8 mouse cellular contexts compared by ENCODE assay signal in the genomic region with DNA sequence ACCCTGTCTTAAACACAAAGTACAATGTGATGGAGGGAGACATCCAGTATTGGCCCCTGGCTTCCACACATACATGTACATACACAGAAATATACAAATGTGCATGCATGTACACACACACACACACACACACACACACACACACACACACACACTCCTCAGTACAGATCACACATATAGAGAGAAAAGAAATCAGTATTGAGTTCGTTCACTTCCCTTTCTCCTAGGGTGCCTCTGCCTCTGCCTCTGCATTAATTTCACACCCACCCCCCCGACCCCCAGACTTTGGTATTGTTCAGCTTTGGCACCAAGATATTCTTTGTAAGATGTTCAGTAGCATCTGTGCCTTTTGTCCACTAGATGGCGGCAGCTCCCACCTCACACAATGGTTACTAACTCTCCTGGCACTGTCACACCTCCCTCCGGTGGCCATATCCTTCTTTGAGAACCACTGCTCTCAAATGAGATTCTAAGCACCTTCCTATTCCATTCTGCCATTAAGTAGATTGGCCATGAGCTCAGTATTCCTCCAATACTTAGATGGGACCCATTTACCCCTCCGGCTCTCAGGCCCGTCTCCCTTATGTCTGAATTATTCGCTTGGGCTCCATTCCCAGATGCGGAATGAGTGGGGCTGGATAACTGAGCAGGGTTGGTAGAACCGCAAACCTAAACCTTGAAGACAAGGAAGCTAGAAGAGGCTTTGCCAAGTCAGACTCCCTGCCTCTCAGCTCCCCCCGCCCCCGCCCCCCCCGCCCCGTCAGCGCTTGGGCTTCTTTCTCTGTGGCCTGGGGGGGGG. TPM values are rescaled to one million over a fixed set of nuclear protein-coding genes. Genes with fewer than 3 reads are reported as not detected.
A peak's percentile ranks its signal among the peaks of the same experiment; 100 is the strongest.
DNase-seq lines count a peak whose midpoint lies in the region; ATAC-seq and TF ChIP-seq lines count a peak whose summit lies in the region.

No protein-coding gene starts in this region.

- H3K36me3 ChIP-seq in liver, adult 2 months (ENCODE audit: control insufficient read depth, insufficient read depth, low read length) = no peaks in the 10 kb centered on the region
- H3K36me3 ChIP-seq in liver, embryonic 12.5 days = peaks cover 6% of the 10 kb centered on the region
- no peaks in the 10 kb centered on the region for H3K36me3 ChIP-seq in intestine, embryonic 15.5 days

- no peaks in the 10 kb centered on the region for H3K27me3 ChIP-seq in liver, adult 2 months (ENCODE audit: control insufficient read depth, insufficient read depth, low read length)
- H3K27me3 ChIP-seq in liver, embryonic 12.5 days (replicated peaks) = no peaks in the 10 kb centered on the region
- H3K27me3 ChIP-seq in intestine, embryonic 15.5 days (replicated peaks) = no peaks in the 10 kb centered on the region

- H3K27ac ChIP-seq in liver, adult 2 months (replicated peaks; ENCODE audit: insufficient read depth, low read depth, low read length) = no peak overlapping the region
- H3K27ac ChIP-seq in liver, embryonic 12.5 days = no peak overlapping the region
- no peak overlapping the region for H3K27ac ChIP-seq in bone marrow macrophage, adult 2 months (ENCODE audit: insufficient read depth, low read depth, low read length)
- H3K27ac ChIP-seq in embryonic fibroblast, embryonic 13.5 days (ENCODE audit: insufficient read depth, low read length) = no peak overlapping the region
- H3K27ac ChIP-seq in intestine, embryonic 15.5 days = no peak overlapping the region

- TF ChIP-seq CTCF in liver, adult 2 months (IDR thresholded peaks at IDR 0.05; ENCODE audit: low read depth, low read length) = peak; percentile 79
- TF ChIP-seq CTCF in bone marrow macrophage, adult 2 months (IDR thresholded peaks at IDR 0.05; ENCODE audit: low read depth, low read length) = peak; percentile 63
- peak; percentile 80 for TF ChIP-seq CTCF in embryonic fibroblast, embryonic 13.5 days (IDR thresholded peaks at IDR 0.05; ENCODE audit: borderline replicate concordance, insufficient read depth, low read length)

- no peak overlapping the region for H3K4me2 ChIP-seq in liver, embryonic 12.5 days
- H3K4me2 ChIP-seq in intestine, embryonic 15.5 days (replicated peaks) = no peak overlapping the region

- DNase-seq in liver, adult 2 months (ENCODE audit: extremely low read depth, low read depth, low spot score) = peak; percentile 59
- peak; percentile 58 to 69 for DNase-seq in left cerebral cortex, postnatal 10 days (ENCODE audit: extremely low spot score in 1 of 2, low spot score in 2 of 2)
- peak; percentile 14 to 43 for DNase-seq in natural killer cell, adult 2 months (ENCODE audit: low spot score in 2 of 2)
- DNase-seq in testis, postnatal 10 days (ENCODE audit: low spot score) = peak; percentile 62

- no peak for TF ChIP-seq POLR2A in liver, adult 2 months (IDR thresholded peaks at IDR 0.05; ENCODE audit: extremely low read depth, insufficient read depth, low read length)
- no peak for TF ChIP-seq POLR2A in bone marrow macrophage, adult 2 months (IDR thresholded peaks at IDR 0.05; ENCODE audit: borderline replicate concordance, low read depth, low read length)
- no peak for TF ChIP-seq POLR2A in embryonic fibroblast, embryonic 13.5 days (IDR thresholded peaks at IDR 0.05; ENCODE audit: low read depth, low read length)

- ATAC-seq in liver, embryonic 12.5 days = no peak
- ATAC-seq in intestine, embryonic 15.5 days = peak; percentile 47; the same call in 1 of the 2 replicates

- no peaks in the 10 kb centered on the region for H3K79me2 ChIP-seq in liver, adult 2 months (ENCODE audit: control insufficient read depth, insufficient read depth, low read length)

- no peak overlapping the region for H3K4me3 ChIP-seq in liver, adult 2 months (ENCODE audit: insufficient read depth, low read depth, low read length)
- no peak overlapping the region for H3K4me3 ChIP-seq in liver, embryonic 12.5 days
- H3K4me3 ChIP-seq in bone marrow macrophage, adult 2 months (ENCODE audit: insufficient read depth, low read length) = no peak overlapping the region
- H3K4me3 ChIP-seq in embryonic fibroblast, embryonic 13.5 days (ENCODE audit: insufficient read depth, low read length) = no peak overlapping the region
- H3K4me3 ChIP-seq in intestine, embryonic 15.5 days (replicated peaks) = no peak overlapping the region

- H3K9ac ChIP-seq in liver, adult 2 months (ENCODE audit: low read depth, low read length) = no peak overlapping the region
- no peak overlapping the region for H3K9ac ChIP-seq in liver, embryonic 12.5 days
- H3K9ac ChIP-seq in intestine, embryonic 15.5 days = no peak overlapping the region

- 69% methylated on average over 12 of the region's 14 CpGs for WGBS in liver, adult 2 months
- 71% methylated on average over 13 of the region's 14 CpGs for WGBS in liver, embryonic 12.5 days (ENCODE audit: insufficient replicate concordance)
- 60% methylated on average over 12 of the region's 14 CpGs for WGBS in intestine, embryonic 15.5 days

- H3K9me3 ChIP-seq in liver, embryonic 12.5 days (replicated peaks) = no peaks in the 10 kb centered on the region
- no peaks in the 10 kb centered on the region for H3K9me3 ChIP-seq in intestine, embryonic 15.5 days

- intact Hi-C loops in left cerebral cortex, postnatal 10 days (cut with DNase I) = loop anchor here (10.0 kb wide), 1 partner anchor 1759 kb away; no protein-coding TSS in a partner anchor

- no peaks in the 10 kb centered on the region for H3K4me1 ChIP-seq in liver, adult 2 months (ENCODE audit: control insufficient read depth, insufficient read depth, low read length)
- H3K4me1 ChIP-seq in liver, embryonic 12.5 days = no peaks in the 10 kb centered on the region
- H3K4me1 ChIP-seq in bone marrow macrophage, adult 2 months (ENCODE audit: control insufficient read depth, insufficient read depth, low read length) = no peaks in the 10 kb centered on the region
- no peaks in the 10 kb centered on the region for H3K4me1 ChIP-seq in embryonic fibroblast, embryonic 13.5 days (ENCODE audit: control insufficient read depth, insufficient read depth, low read length)
- no peaks in the 10 kb centered on the region for H3K4me1 ChIP-seq in intestine, embryonic 15.5 days (replicated peaks)

RNA-seq across cellular contexts. Expression of a gene that starts 47.2 kb away (rescaled TPM):
- total RNA-seq in liver, adult 2 months (2014; rRNA removed) = 56.5 and 77.6 TPM in 2 replicates
- 124 and 131 TPM in 2 replicates for polyA plus RNA-seq in liver, adult 2 months (2012; rRNA removed)
- polyA plus RNA-seq in liver, embryonic 12.5 days (2016; fragmentation: Nextera tagmentation; extraction: Ambion mirVana) = 0.91 and 1.4 TPM in 2 replicates
- polyA plus RNA-seq in bone marrow macrophage, adult 2 months (2012; ENCODE audit: insufficient read depth, insufficient read length, missing spikeins) = 4.7 and 7.2 TPM in 2 replicates
- 0.80 and 1.0 TPM in 2 replicates for polyA plus RNA-seq in embryonic fibroblast, embryonic 13.5 days (2011; ENCODE audit: insufficient read length, low read depth, missing spikeins)
- polyA plus RNA-seq in intestine, embryonic 15.5 days (2015; fragmentation: Nextera tagmentation; extraction: Ambion mirVana) = 6.0 and 6.6 TPM in 2 replicates
- 1 to 10 TPM; 4.1 to 4.9 TPM for total RNA-seq in left cerebral cortex, postnatal 10 days (2021)

Comparison
In these comparisons a context has a peak if more than half of its experiments do, and no peak if none do; other contexts are left out.
1. RNA of a gene that starts 47.2 kb away (polyA plus RNA-seq): 124 to 131 TPM in liver, adult 2 months; 6.0 to 6.6 TPM in intestine, embryonic 15.5 days, 4.7 to 7.2 TPM in bone marrow macrophage, adult 2 months, 0.91 to 1.4 TPM in liver, embryonic 12.5 days and 0.80 to 1.0 TPM in embryonic fibroblast, embryonic 13.5 days; every median in the first group is over 10 times any median in the second.
2. Peak in every context shown above with its lines, with median percentiles within 50 percentile points of each other: DNase-seq and CTCF ChIP-seq.